Mouse (Mus musculus) thymus, adult 2 months (tissue): ENCODE measurements at regions not wholly inside any gene's neighbourhood (a gene's known extent, or its start where the extent isn't known, plus 50 kb on each side); places are given as distances from the start of the nearest gene placed in this dataset.

ENCODE experiments used
- CTCF ChIP-seq: fragments of 200-500 bp; IDR thresholded peaks from 2 replicates; pipeline ENCODE4 v1.5.1; 2012; ENCODE audit warnings: mild to moderate bottlenecking, control low read depth, low read length, moderate library complexity, borderline replicate concordance; ENCODE audit not compliant: control insufficient read depth, poor library complexity, insufficient read depth; ENCODE audit errors: extremely low read depth
- POLR2A ChIP-seq: fragments of 200-500 bp; IDR thresholded peaks from 2 replicates; pipeline ENCODE4 v1.6.1; 2012; ENCODE audit warnings: mild to moderate bottlenecking, low read length, control low read depth, moderate library complexity; ENCODE audit not compliant: control insufficient read depth, poor library complexity, insufficient read depth; ENCODE audit errors: extremely low read depth

- no peak for TF ChIP-seq CTCF
- no peak for TF ChIP-seq POLR2A
These were observed 553.4 kb upstream of the Itga1 start for GRCm38 (mm10) chr13:115655134-115655533.
